Mouse (Mus musculus): ENCODE data around the gene Atp6v0e2. TPM values are rescaled to one million over a fixed set of nuclear protein-coding genes. Genes with fewer than 3 reads are reported as not detected.

Atp6v0e2 gene
- polyA plus RNA-seq, 1 experiment from 2014 or later, result 23.3 TPM

- H3K4me1 ChIP-seq (ENCODE audit: control insufficient read depth, insufficient read depth, low read length), result 0 out of 2 replicates have a peak, but pooled peaks cover 7% of the 10 kb centered on the region
- H3K9ac ChIP-seq (ENCODE audit: low read length), result no peak overlapping the region
- no peak overlapping the region for H3K4me2 ChIP-seq (ENCODE audit: low read depth, low read length)
- no peak overlapping the region for H3K4me3 ChIP-seq (replicated peaks; ENCODE audit: low read length)
- WGBS, result 44% methylated on average over 1 of the region's 1 CpGs
- no peak overlapping the region for H3K27ac ChIP-seq (ENCODE audit: low read length)
- H3K27me3 ChIP-seq (ENCODE audit: control insufficient read depth, insufficient read depth, low read length), result no peaks in the 10 kb centered on the region
- no peak for ATAC-seq (ENCODE audit: insufficient read depth, low FRiP score)
- no peaks in the 10 kb centered on the region for H3K36me3 ChIP-seq (ENCODE audit: control insufficient read depth, insufficient read depth, low read length)
- no peaks in the 10 kb centered on the region for H3K9me3 ChIP-seq (replicated peaks; ENCODE audit: control insufficient read depth, low read length)
These were observed 8.9 kb downstream of the Atp6v0e2 start for GRCm38 (mm10) chr6:48546271-48546670.

DNA sequence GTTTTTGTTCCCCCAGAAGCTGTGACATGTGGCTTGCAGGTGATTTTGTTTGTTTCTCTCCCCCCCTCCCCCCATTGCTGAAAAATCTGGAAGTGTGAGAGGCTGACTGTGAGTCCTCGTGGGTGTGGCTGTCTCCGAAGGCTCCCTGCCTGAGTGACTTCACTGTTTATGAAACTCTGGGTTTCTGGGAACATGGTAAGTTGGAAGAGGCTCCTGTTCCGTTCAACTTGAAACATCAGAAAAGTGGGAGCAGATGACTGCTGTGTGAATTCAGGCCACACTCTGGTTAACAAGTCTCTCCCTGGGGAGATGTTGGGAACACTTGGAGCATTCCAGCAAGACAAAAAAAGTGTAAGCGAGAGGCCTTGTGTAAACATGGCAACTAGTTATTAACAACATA, 9.4 kb downstream of the Atp6v0e2 start:
- Histone ChIP-seq H3K9ac (ENCODE audit: low read length) (no peak overlapping the region), H3K27me3 (ENCODE audit: control insufficient read depth, insufficient read depth, low read length) (no peaks in the 10 kb centered on the region), H3K36me3 (ENCODE audit: control insufficient read depth, insufficient read depth, low read length) (no peaks in the 10 kb centered on the region), H3K4me1 (ENCODE audit: control insufficient read depth, insufficient read depth, low read length) (0 out of 2 replicates have a peak, but pooled peaks cover 4% of the 10 kb centered on the region), H3K4me2 (ENCODE audit: low read depth, low read length) (no peak overlapping the region), H3K4me3 (replicated peaks; ENCODE audit: low read length) (no peak overlapping the region), H3K27ac (ENCODE audit: low read length) (no peak overlapping the region), H3K9me3 (replicated peaks; ENCODE audit: control insufficient read depth, low read length) (no peaks in the 10 kb centered on the region)
- 38% methylated on average over 4 of the region's 4 CpGs for WGBS
- ATAC-seq (ENCODE audit: insufficient read depth, low FRiP score), result no peak

DNA sequence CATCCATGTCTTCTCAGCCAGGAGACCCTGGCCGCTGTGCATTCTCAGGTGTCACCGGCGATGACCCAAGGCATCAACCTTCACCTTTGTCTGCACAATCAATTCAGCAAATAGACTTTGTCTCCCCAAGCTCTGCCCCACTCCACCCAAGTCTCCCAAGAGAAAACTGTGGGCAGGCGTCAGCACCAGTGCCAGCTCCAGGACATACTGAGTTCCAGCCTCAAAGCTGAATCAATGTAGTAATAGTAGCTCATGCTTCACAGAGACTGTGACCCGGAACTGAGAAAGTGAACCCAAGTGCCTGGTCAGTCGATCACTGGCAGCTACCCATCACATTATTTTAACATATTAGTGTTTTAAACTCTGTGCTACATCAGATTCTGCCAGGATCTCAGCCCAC, 10.9 kb downstream of the Atp6v0e2 start:
- H3K4me2 ChIP-seq (ENCODE audit: low read depth, low read length), result no peak overlapping the region
- ATAC-seq (ENCODE audit: insufficient read depth, low FRiP score), result no peak
- H3K4me3 ChIP-seq (replicated peaks; ENCODE audit: low read length), result no peak overlapping the region
- H3K36me3 ChIP-seq (ENCODE audit: control insufficient read depth, insufficient read depth, low read length), result no peaks in the 10 kb centered on the region
- H3K4me1 ChIP-seq (ENCODE audit: control insufficient read depth, insufficient read depth, low read length), result no peaks in the 10 kb centered on the region
- 79% methylated on average over 6 of the region's 6 CpGs for WGBS
- H3K9me3 ChIP-seq (replicated peaks; ENCODE audit: control insufficient read depth, low read length), result no peaks in the 10 kb centered on the region
- H3K27me3 ChIP-seq (ENCODE audit: control insufficient read depth, insufficient read depth, low read length), result no peaks in the 10 kb centered on the region
- H3K27ac ChIP-seq (ENCODE audit: low read length), result no peak overlapping the region
- no peak overlapping the region for H3K9ac ChIP-seq (ENCODE audit: low read length)

DNA sequence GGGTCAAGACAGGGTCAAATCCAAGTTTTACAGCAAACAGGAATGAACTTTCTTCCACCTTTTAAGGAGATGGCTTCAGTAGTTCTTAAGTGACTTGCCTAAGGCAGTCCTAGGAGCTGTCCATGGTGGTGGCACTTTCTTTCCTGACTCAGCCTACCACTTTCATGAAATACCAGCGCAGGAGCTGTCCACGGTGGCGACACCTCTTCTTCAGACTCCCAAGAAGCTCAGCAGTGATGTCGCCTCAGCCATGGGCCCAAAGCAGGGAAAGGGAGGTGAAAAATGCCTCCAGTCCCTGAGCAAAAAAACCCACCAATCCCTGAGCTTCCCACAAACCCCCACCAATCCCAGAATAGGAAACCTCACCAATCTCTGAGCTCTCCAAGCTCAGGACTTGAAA, 15.5 kb downstream of the Atp6v0e2 start:
- H3K4me2 ChIP-seq (ENCODE audit: low read depth, low read length), result no peak overlapping the region
- no peak overlapping the region for H3K27ac ChIP-seq (ENCODE audit: low read length)
- H3K9me3 ChIP-seq (replicated peaks; ENCODE audit: control insufficient read depth, low read length), result no peaks in the 10 kb centered on the region
- H3K27me3 ChIP-seq (ENCODE audit: control insufficient read depth, insufficient read depth, low read length), result no peaks in the 10 kb centered on the region
- WGBS, result 54% methylated on average over 4 of the region's 4 CpGs
- ATAC-seq (ENCODE audit: insufficient read depth, low FRiP score), result no peak
- 0 out of 2 replicates have a peak, but pooled peaks cover 3% of the 10 kb centered on the region for H3K36me3 ChIP-seq (ENCODE audit: control insufficient read depth, insufficient read depth, low read length)
- H3K4me1 ChIP-seq (ENCODE audit: control insufficient read depth, insufficient read depth, low read length), result peaks cover 12% of the 10 kb centered on the region
- H3K9ac ChIP-seq (ENCODE audit: low read length), result no peak overlapping the region
- H3K4me3 ChIP-seq (replicated peaks; ENCODE audit: low read length), result no peak overlapping the region

DNA sequence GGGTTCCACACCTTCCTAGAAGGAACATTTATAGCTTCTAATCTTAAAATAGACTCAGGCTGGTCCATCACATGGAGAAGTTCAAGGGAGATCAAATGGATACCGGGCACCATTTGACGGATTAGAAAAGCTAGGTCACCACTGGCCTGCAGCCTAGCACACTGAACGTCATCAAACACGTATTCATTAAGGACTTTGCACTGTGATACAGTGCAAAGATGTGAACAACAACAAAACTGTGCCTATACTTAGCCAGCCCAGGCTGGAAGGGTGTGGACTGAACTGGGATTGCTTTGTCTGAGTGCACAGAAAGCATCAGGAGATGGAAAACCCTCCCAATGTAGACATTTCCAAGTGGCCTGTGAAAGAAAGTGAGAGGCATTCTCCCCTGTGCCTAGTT, 16.4 kb downstream of the Atp6v0e2 start:
- Histone ChIP-seq H3K4me1 (ENCODE audit: control insufficient read depth, insufficient read depth, low read length) (peaks cover 12% of the 10 kb centered on the region), H3K27me3 (ENCODE audit: control insufficient read depth, insufficient read depth, low read length) (no peaks in the 10 kb centered on the region), H3K4me2 (ENCODE audit: low read depth, low read length) (peak overlapping the region; percentile 90), H3K9me3 (replicated peaks; ENCODE audit: control insufficient read depth, low read length) (no peaks in the 10 kb centered on the region), H3K9ac (ENCODE audit: low read length) (peak overlapping the region; percentile 80), H3K27ac (ENCODE audit: low read length) (peak overlapping the region; percentile 99), H3K36me3 (ENCODE audit: control insufficient read depth, insufficient read depth, low read length) (0 out of 2 replicates have a peak, but pooled peaks cover 4% of the 10 kb centered on the region), H3K4me3 (replicated peaks; ENCODE audit: low read length) (peak overlapping the region; percentile 62; the same call in 1 of the 2 replicates)
- no peak for ATAC-seq (ENCODE audit: insufficient read depth, low FRiP score)
- WGBS, result 79% methylated on average over 4 of the region's 4 CpGs

- no peaks in the 10 kb centered on the region for H3K27me3 ChIP-seq (ENCODE audit: control insufficient read depth, insufficient read depth, low read length)
- no peaks in the 10 kb centered on the region for H3K9me3 ChIP-seq (replicated peaks; ENCODE audit: control insufficient read depth, low read length)
- peaks cover 12% of the 10 kb centered on the region for H3K4me1 ChIP-seq (ENCODE audit: control insufficient read depth, insufficient read depth, low read length)
- 0 out of 2 replicates have a peak, but pooled peaks cover 4% of the 10 kb centered on the region for H3K36me3 ChIP-seq (ENCODE audit: control insufficient read depth, insufficient read depth, low read length)
- H3K4me2 ChIP-seq (ENCODE audit: low read depth, low read length), result peak within 1 kb of the TSS; percentile 90
- peak within 1 kb of the TSS; percentile 99 for H3K27ac ChIP-seq (ENCODE audit: low read length)
- peak; percentile 91 for ATAC-seq (ENCODE audit: insufficient read depth, low FRiP score)
- peak within 1 kb of the TSS; percentile 62 for H3K4me3 ChIP-seq (replicated peaks; ENCODE audit: low read length)
- peak within 1 kb of the TSS; percentile 80 for H3K9ac ChIP-seq (ENCODE audit: low read length)
- WGBS, result under 1% methylated on average over 39 of the region's 39 CpGs
These were observed 17.1 kb downstream of the Atp6v0e2 start, which contains the start of gene Lrrc61 for GRCm38 (mm10) chr6:48554280-48555103. Gene Lrrc61 (plus strand): TSS chr6:48554796.

DNA sequence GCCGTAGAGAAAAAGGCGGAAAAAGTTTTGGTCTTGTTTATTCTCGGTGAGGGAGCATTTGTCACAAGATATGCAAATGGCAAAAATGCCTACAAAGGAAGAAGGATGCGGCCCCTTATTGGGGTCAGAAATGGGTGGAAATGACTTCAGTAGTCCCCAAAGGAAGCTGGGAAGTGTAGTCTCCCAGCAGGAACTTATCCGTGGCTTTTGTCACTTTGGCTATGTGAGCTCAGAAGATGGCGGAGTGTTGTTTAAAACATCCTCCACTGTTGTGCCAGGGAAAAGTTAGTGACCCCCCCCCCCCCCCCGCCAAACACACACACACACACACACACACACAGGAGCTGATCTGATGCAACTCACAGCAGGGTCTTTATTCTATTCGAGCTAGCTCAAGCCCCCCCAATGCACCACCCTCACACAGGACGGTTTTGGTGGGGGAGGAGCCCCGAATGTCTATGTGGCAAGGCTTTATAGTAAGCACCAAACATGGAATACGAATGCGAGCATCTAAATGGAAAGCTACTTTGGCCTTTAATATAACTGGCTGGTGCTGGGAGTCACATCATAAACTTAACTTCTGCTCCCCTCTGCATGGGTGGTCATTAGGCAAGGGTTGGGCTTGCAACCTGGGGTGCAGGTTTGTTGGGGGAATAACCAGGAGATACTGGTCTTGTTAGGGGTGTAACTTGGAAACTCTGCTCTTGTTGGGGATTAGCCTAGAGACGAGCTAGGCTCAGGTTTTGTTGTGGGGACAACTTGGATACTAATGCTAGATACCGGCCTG, 17.9 kb downstream of the Atp6v0e2 start:
- no peaks in the 10 kb centered on the region for H3K9me3 ChIP-seq (replicated peaks; ENCODE audit: control insufficient read depth, low read length)
- H3K9ac ChIP-seq (ENCODE audit: low read length), result peak overlapping the region; percentile 80
- no peaks in the 10 kb centered on the region for H3K27me3 ChIP-seq (ENCODE audit: control insufficient read depth, insufficient read depth, low read length)
- ATAC-seq (ENCODE audit: insufficient read depth, low FRiP score), result peak; percentile 82
- 0 out of 2 replicates have a peak, but pooled peaks cover 4% of the 10 kb centered on the region for H3K36me3 ChIP-seq (ENCODE audit: control insufficient read depth, insufficient read depth, low read length)
- peak overlapping the region; percentile 90 for H3K4me2 ChIP-seq (ENCODE audit: low read depth, low read length)
- 22% methylated on average over 14 of the region's 14 CpGs for WGBS
- H3K4me1 ChIP-seq (ENCODE audit: control insufficient read depth, insufficient read depth, low read length), result peaks cover 12% of the 10 kb centered on the region
- peak overlapping the region; percentile 62 for H3K4me3 ChIP-seq (replicated peaks; ENCODE audit: low read length)
- H3K27ac ChIP-seq (ENCODE audit: low read length), result peak overlapping the region; percentile 99

DNA sequence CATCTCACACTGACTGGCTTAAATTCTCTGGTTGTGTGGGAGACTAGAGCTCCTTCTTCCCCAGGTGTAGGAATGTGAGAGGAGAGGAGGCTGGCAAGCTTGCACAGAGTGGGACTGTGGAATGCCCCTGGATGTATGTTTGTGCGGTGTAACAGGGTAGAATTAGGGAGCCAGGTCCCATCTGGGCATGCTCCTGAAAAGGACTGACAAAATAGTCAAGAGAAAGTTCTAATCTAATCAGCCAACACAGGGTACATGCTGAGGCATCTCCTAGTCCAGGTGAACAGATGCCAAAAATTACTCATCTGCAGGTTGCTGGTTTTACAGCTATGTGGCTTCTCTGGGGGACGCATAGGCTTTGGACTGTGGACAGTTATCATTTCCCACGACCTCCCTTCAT, 18.5 kb downstream of the Atp6v0e2 start:
- Histone ChIP-seq H3K4me1 (ENCODE audit: control insufficient read depth, insufficient read depth, low read length) (peaks cover 12% of the 10 kb centered on the region), H3K36me3 (ENCODE audit: control insufficient read depth, insufficient read depth, low read length) (0 out of 2 replicates have a peak, but pooled peaks cover 4% of the 10 kb centered on the region), H3K4me2 (ENCODE audit: low read depth, low read length) (no peak overlapping the region), H3K4me3 (replicated peaks; ENCODE audit: low read length) (no peak overlapping the region), H3K9ac (ENCODE audit: low read length) (no peak overlapping the region), H3K27ac (ENCODE audit: low read length) (no peak overlapping the region), H3K9me3 (replicated peaks; ENCODE audit: control insufficient read depth, low read length) (no peaks in the 10 kb centered on the region), H3K27me3 (ENCODE audit: control insufficient read depth, insufficient read depth, low read length) (no peaks in the 10 kb centered on the region)
- WGBS, result 80% methylated on average over 3 of the region's 3 CpGs
- no peak for ATAC-seq (ENCODE audit: insufficient read depth, low FRiP score)

Measured in stomach, embryonic 16.5 days (tissue).